Mouse (Mus musculus) gastrocnemius, postnatal 4 days (tissue): ENCODE data around the gene Gm10377. TPM values are rescaled to one million over a fixed set of nuclear protein-coding genes. Genes with fewer than 3 reads are reported as not detected.
"Not testable (repeated sequence)": the region's sequence is repeated elsewhere in the genome, so short reads cannot be mapped to it uniquely, and the experiment has no call there.

Experiments used
- DNase-seq, 2 experiments: peaks; one replicate each; pipeline ENCODE4 v3.0.0; 2021 to 2022; ENCODE audit warnings: low spot score in 2 of 2, mixed read lengths in 2 of 2
- long read RNA-seq, 2 experiments: library from polyadenylated mRNA; stranded (forward); transcript quantifications; one replicate each; pipeline ENCODE4 v2.0.0; 2021
- total RNA-seq, 2 experiments: library from RNA; stranded (reverse); gene quantifications; 2 replicates each; pipeline ENCODE4 v1.2.3; 2021

The Gm10377 gene
- total RNA-seq: not detected
- long read RNA-seq, experiment 1: 0 reads
- long read RNA-seq, experiment 2: 0 reads

DNA sequence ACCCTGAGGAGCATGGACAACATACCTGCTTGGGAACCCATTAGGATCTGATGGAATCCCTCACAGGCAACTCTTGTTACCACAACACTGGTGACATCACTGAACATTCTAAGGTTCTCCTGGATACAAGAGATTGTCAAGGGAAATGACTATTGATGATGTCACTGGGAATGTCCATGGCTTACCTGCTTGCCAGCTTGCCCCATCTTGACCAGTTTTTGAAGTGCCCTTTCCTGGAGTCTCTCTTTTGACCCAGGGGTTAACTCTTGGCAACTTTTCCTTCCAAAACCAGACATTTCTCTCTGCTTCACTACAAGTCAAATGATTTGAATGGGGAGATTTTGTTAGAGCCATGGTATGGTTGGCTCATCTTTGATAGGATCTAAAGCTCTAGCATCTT, at the start of gene Gm10377:
TSS of gene Gm10377 (minus strand) at position 101 of the 400 bp plus-strand sequence.
- not testable (repeated sequence) for DNase-seq

- not testable (repeated sequence) for DNase-seq
These were observed 29.1 kb downstream of the Gm10377 start, which contains the start of gene Gm3015 for GRCm38 (mm10) chr14:42768721-42769120. TSS of gene Gm3015 (minus strand) at chr14:42768821.

Other genes starting within 250 kb of the Gm10377 start
- gene Gm17124, start 198.1 kb downstream of the Gm10377 start, total RNA-seq: not detected
- gene Gm3633, start 156.1 kb downstream of the Gm10377 start, total RNA-seq: not detected
- not detected for gene Gm10378, start 142.0 kb downstream of the Gm10377 start, total RNA-seq
- not detected for gene Gm3015, start 29.2 kb downstream of the Gm10377 start, total RNA-seq
- not detected for gene Gm21977, start 55.5 kb upstream of the Gm10377 start, total RNA-seq
- gene Gm8082, start 195.6 kb upstream of the Gm10377 start, total RNA-seq: not detected
- not detected for gene Gm10376, start 217.6 kb upstream of the Gm10377 start, total RNA-seq